Mouse (Mus musculus) embryonic facial prominence, embryonic 15.5 days (tissue): ENCODE measurements around the gene Brd9. TPM values are rescaled to one million over a fixed set of nuclear protein-coding genes. Genes with fewer than 3 reads are reported as not detected.

Source experiments
- ATAC-seq: fragments of 200-750 bp; cut with Nextera tagmentation; 2 replicates; pipeline ENCODE4 v1.8.0; 2017; ENCODE audit warnings: low read depth, moderate TSS enrichment; ENCODE audit not compliant: insufficient number of reproducible peaks, low FRiP score, low TSS enrichment
- H3K27ac ChIP-seq: fragments of 300-500 bp; sonication (generic); replicated peaks from 2 replicates; pipeline ENCODE4 v1.5.1; 2015; ENCODE audit warnings: mild to moderate bottlenecking, inconsistent platforms
- H3K27me3 ChIP-seq: fragments of 300-500 bp; sonication (generic); 2 replicates; pipeline ENCODE4 v1.6.1; 2015; ENCODE audit warnings: inconsistent platforms
- H3K36me3 ChIP-seq: fragments of 300-500 bp; sonication (generic); 2 replicates; pipeline ENCODE4 v1.6.1; 2015; ENCODE audit warnings: mild to moderate bottlenecking, inconsistent platforms
- H3K4me1 ChIP-seq: fragments of 300-500 bp; sonication (generic); 2 replicates; pipeline ENCODE4 v1.6.1; 2015; ENCODE audit warnings: inconsistent platforms
- H3K4me2 ChIP-seq: fragments of 300-500 bp; sonication (generic); replicated peaks from 2 replicates; pipeline ENCODE4 v1.6.1; 2015; ENCODE audit warnings: mild to moderate bottlenecking, inconsistent platforms
- H3K4me3 ChIP-seq: fragments of 300-500 bp; sonication (generic); replicated peaks from 2 replicates; pipeline ENCODE4 v1.5.1; 2015; ENCODE audit warnings: mild to moderate bottlenecking, inconsistent platforms
- H3K9ac ChIP-seq: fragments of 300-500 bp; sonication (generic); 2 replicates; pipeline ENCODE4 v1.6.1; 2015; ENCODE audit warnings: inconsistent platforms
- H3K9me3 ChIP-seq: fragments of 300-500 bp; sonication (generic); replicated peaks from 2 replicates; pipeline ENCODE4 v1.6.1; 2016; ENCODE audit warnings: inconsistent platforms
- WGBS: fragments of 180-500 bp; shearing (Covaris S2); methylation state at CpG from one replicate; pipeline ENCODE4 v1.1.7; 2015; 5-methylcytosine and 5-hydroxymethylcytosine counted together
- polyA plus RNA-seq: library from polyadenylated mRNA; unstranded; fragments of >200 nt; fragmentation: Nextera tagmentation; extraction: Ambion mirVana; gene quantifications from 2 replicates; pipeline ENCODE4 v1.2.1, GENCODE M21; 2015

Brd9 gene
- 48.2 and 53.4 TPM in 2 replicates for polyA plus RNA-seq

DNA sequence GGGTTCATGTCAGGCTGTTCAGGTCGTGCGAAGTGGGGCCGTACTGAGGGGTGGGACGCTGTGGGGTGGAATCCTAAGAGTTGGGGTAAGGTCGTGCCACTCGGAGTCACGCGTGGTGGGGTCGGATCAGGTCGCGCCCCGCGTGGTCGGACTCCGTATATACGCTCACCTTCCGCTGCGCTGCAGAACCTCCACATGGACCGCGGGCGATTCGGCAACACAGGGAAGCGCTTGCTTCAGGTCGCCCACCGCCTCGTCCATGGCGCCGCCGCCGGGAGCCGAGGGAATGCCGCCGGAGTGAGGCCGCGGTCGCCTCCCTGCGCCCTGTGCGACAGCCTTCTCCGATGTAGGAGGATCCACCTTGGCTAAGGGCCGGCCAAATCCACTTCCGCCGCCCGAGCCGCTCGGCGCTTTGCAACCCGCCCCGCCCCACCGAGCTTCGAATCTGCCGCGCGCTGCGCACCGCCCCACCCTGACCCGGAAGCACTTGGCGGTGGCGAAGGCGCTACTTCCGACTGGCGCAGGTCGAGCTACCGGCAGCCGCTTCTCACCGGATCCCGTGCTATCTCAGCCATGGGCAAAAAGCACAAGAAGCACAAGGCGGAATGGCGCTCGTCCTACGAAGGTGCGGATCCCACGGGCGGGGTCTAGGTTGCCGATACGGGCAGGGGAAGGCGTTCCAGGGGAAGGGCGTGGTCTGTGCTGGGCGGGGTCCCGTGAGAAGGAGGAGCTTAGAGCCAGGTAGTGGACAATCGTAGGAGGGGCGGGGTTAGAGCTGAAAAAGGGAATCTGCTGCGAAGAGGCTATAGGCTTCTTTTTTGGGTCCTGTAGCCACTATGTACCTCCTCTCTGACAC is at the start of gene Brd9, which contains the start of gene Trip13:
Gene Brd9 (plus strand): TSS at position 491 of the 856 bp plus-strand sequence.
Gene Trip13 (minus strand): TSS at position 464 of the 856 bp plus-strand sequence.
- ATAC-seq, result peak; percentile 94
- Histone ChIP-seq H3K27me3 (no peaks in the 10 kb centered on the region), H3K9me3 (no peaks in the 10 kb centered on the region), H3K27ac (peak within 1 kb of the TSS; percentile 90), H3K4me2 (peak within 1 kb of the TSS; percentile 81), H3K4me1 (peaks cover 15% of the 10 kb centered on the region), H3K4me3 (peak within 1 kb of the TSS; percentile 88), H3K36me3 (peaks cover 28% of the 10 kb centered on the region), H3K9ac (peak within 1 kb of the TSS; percentile 71)
- WGBS, result under 1% methylated on average over 82 of the region's 82 CpGs

DNA sequence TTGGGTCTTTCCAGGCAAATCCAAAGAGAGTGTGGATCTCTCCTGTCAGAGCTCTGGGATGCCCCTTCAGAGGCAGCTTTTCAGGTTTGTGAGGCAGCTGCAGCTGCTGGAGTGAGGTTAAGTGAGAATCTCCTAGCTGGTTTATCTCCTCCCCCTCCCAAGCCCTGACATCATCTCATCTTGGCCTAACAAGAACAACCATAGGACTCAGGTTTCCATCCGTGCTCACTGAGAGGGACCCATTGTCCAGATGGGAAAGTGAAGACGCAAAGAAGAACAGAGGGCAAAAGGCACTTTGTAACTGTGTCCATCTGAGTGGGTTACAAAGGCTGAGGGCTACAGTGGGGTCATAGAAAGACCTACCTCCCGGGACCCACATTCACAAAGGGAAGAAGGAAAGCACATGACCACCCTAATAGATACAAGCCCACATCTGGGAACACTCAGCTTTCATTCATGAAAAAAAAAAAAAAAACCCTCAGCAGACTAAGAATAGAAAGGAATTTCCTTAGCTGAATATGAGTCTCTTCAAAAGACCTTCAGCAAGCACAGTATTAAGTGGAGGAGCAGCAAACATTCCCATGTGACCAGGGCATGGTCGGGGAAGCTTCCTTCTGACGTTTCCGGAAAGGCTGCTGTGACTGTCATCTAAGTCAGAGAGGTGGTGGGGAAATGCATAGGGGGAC is 45.0 kb upstream of the Brd9 start:
- Histone ChIP-seq H3K4me3 (no peak overlapping the region), H3K4me1 (peaks cover 20% of the 10 kb centered on the region), H3K27ac (peak overlapping the region; percentile 71), H3K4me2 (no peak overlapping the region; the same call in 1 of the 2 replicates), H3K36me3 (no peaks in the 10 kb centered on the region), H3K27me3 (no peaks in the 10 kb centered on the region), H3K9ac (no peak overlapping the region), H3K9me3 (no peaks in the 10 kb centered on the region)
- 18% methylated on average over 6 of the region's 6 CpGs for WGBS
- ATAC-seq, result peak; percentile 40

- Histone ChIP-seq H3K27ac (no peak overlapping the region), H3K27me3 (no peaks in the 10 kb centered on the region), H3K4me2 (no peak overlapping the region), H3K9ac (no peak overlapping the region), H3K36me3 (no peaks in the 10 kb centered on the region), H3K9me3 (no peaks in the 10 kb centered on the region), H3K4me3 (no peak overlapping the region), H3K4me1 (peaks cover 12% of the 10 kb centered on the region)
- no peak for ATAC-seq
- WGBS, result 53% methylated on average over 3 of the region's 3 CpGs
Observed at GRCm38 (mm10) chr13:73897561-73897960, 40.0 kb upstream of the Brd9 start.

DNA sequence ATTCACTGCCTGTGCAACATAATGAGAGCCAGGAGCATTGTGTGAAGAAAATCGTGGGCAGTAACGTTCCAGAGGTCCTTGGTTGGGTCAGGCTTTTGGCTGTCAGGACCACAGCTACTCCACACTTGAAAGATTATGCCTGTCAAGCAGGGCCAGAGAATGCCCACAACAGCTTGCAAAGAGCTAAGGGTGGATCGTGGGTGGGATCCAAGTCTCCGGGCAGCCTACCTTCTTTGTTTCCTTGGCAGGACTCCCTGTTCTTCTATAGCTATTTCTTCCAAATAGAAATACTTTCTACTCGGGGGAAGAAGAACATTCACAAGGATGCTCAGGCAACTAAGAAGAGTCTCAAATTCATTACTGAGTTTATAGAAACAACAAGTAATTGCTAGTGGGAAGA is 30.5 kb upstream of the Brd9 start:
- Histone ChIP-seq H3K9ac (no peak overlapping the region), H3K9me3 (no peaks in the 10 kb centered on the region), H3K27me3 (no peaks in the 10 kb centered on the region), H3K4me3 (no peak overlapping the region), H3K27ac (no peak overlapping the region), H3K4me2 (no peak overlapping the region), H3K36me3 (no peaks in the 10 kb centered on the region), H3K4me1 (no peaks in the 10 kb centered on the region)
- no peak for ATAC-seq
- WGBS, result 74% methylated on average over 5 of the region's 5 CpGs

DNA sequence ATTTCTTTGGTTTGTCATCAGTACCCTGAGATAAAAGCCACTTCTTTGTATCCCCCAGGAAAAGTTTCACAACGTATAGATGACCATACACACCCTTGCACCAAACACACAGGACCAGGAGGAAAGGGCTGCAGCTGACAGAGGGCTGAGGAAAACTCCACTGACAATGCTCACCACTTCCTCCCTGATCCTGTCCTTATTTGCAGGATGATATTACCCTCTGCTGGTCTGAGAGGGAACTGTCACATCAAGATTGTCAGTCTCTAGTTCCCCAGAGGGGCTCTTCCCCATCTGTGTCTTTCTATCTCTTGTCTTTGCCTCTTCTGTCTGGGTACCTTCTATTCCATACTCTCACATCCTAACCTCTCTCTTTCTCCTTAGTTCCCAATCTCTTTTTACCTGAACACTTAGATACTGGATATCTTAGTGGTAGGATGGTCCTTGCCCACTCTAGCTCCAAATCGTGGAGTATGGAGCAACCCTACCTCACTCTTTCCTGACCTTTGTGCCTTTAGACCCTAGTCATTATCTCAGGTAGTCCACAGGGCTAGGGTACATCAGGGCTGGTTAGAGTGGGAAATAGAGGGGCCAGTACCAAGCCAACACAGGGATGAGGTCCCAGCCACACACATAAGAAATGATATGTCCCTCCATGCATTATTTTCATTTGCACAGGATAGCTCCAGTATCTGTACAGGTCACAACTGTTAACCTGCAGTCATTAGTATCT is 29.8 kb upstream of the Brd9 start:
- Histone ChIP-seq H3K27me3 (no peaks in the 10 kb centered on the region), H3K9ac (no peak overlapping the region), H3K9me3 (no peaks in the 10 kb centered on the region), H3K4me1 (no peaks in the 10 kb centered on the region), H3K4me3 (no peak overlapping the region), H3K27ac (no peak overlapping the region), H3K36me3 (0 out of 2 replicates have a peak, but pooled peaks cover 3% of the 10 kb centered on the region), H3K4me2 (no peak overlapping the region)
- WGBS, result 56% methylated on average over 2 of the region's 2 CpGs
- ATAC-seq, result no peak

DNA sequence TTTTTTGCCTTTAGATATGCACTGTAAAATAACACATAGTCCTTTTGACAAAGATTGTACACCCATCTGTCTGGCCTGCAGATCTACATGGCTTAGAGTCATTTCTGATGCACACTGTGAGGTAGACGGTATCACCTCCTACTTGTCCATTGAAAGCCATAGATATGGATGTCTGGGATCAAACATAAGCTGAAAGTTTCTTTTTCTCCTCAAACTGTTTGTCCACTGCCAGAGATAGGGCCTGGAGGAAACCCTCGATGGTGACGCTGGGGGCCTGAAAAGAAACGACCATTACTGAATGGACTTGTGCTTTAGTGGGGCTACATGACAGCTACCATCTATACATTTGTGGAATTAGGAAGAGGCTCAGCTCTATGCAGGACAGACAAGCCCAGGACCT is 24.5 kb upstream of the Brd9 start:
- 95% methylated on average over 4 of the region's 4 CpGs for WGBS
- peaks cover 45% of the 10 kb centered on the region for H3K36me3 ChIP-seq

DNA sequence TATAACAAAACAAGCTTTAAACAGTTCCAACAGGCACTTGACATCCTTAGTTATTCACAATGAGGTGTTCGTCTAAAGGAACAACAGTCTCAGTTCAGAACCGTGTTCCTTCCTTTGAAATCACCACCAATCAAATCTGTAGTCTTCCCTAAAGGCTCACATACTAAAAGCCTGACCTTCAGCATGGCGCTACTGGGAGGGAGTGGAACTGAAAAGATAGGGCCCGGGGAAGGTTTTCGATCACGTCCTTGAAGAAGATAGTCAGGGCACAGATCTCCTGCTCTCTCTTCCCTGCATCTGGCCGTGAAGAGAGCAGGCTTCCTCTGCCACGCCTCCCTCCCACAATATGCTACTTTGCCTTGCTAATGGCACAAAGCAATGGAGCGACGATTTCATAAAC is 5.4 kb upstream of the Brd9 start:
- no peaks in the 10 kb centered on the region for H3K27me3 ChIP-seq
- peaks cover 33% of the 10 kb centered on the region for H3K36me3 ChIP-seq
- H3K27ac ChIP-seq, result no peak overlapping the region
- H3K9ac ChIP-seq, result no peak overlapping the region
- no peak for ATAC-seq
- 90% methylated on average over 10 of the region's 10 CpGs for WGBS
- no peak overlapping the region for H3K4me2 ChIP-seq
- H3K9me3 ChIP-seq, result no peaks in the 10 kb centered on the region
- no peak overlapping the region for H3K4me3 ChIP-seq
- H3K4me1 ChIP-seq, result peaks cover 7% of the 10 kb centered on the region

More for the DNA sequence above, 24.5 kb upstream of the Brd9 start:
- Histone ChIP-seq H3K4me2 (no peak overlapping the region), H3K27me3 (no peaks in the 10 kb centered on the region), H3K27ac (no peak overlapping the region), H3K4me3 (no peak overlapping the region), H3K9me3 (no peaks in the 10 kb centered on the region), H3K9ac (no peak overlapping the region), H3K4me1 (no peaks in the 10 kb centered on the region)
- ATAC-seq, result no peak

DNA sequence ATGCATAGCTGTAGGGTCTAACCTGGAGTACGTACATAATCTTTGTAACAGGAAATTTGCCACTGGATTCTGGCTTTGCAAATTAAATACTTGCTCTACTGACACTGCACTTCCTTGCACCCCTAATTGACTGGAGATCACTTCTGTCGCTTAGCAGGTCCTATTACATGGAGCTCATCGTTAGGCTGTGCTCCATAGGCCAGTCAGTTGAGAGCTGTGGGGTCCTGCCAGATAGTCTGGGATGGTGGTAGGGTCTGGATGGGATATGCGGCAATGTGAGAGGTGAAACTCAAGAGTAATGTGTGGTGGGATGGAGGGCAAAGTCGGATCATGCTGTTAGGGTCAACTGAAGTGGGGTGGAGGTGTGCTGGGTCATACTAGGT is 682 bp upstream of the Brd9 start:
- Histone ChIP-seq H3K9me3 (no peaks in the 10 kb centered on the region), H3K4me3 (peak overlapping the region; percentile 88), H3K9ac (peak overlapping the region; percentile 71), H3K36me3 (peaks cover 22% of the 10 kb centered on the region), H3K4me2 (peak overlapping the region; percentile 81), H3K4me1 (peaks cover 15% of the 10 kb centered on the region), H3K27ac (no peak overlapping the region; the same call in 1 of the 2 replicates), H3K27me3 (no peaks in the 10 kb centered on the region)
- 0 out of 2 replicates have a peak, but pooled peaks have one; percentile 4 for ATAC-seq
- WGBS, result 9% methylated on average over 5 of the region's 5 CpGs

DNA sequence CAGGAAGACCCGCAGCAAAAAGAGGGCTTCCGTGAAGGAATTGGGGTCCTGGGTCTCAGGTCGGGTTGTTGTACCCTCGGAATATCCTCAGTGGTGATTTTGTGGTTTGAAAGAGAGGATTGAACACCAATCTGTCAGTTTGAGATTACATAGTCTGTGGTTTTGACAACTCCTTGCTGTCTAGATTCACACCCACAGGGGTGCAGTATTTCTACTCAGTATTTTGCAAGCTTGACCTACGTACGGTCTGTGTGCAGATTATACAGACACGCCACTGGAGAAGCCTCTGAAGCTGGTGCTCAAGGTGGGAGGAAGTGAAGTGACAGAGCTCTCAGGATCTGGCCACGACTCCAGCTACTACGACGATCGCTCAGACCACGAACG is 558 bp downstream of the Brd9 start:
- no peaks in the 10 kb centered on the region for H3K27me3 ChIP-seq
- peak overlapping the region; percentile 88 for H3K4me3 ChIP-seq
- H3K9me3 ChIP-seq, result no peaks in the 10 kb centered on the region
- H3K4me2 ChIP-seq, result peak overlapping the region; percentile 81
- peaks cover 15% of the 10 kb centered on the region for H3K4me1 ChIP-seq
- WGBS, result 36% methylated on average over 13 of the region's 13 CpGs
- peak overlapping the region; percentile 90 for H3K27ac ChIP-seq
- H3K36me3 ChIP-seq, result peaks cover 30% of the 10 kb centered on the region
- H3K9ac ChIP-seq, result peak overlapping the region; percentile 71
- 0 out of 2 replicates have a peak, but pooled peaks have one; percentile 6 for ATAC-seq

GRCm38 (mm10) chr13:73939101-73939500 is 1.5 kb downstream of the Brd9 start:
- Histone ChIP-seq H3K4me1 (peaks cover 15% of the 10 kb centered on the region), H3K4me3 (no peak overlapping the region), H3K36me3 (peaks cover 39% of the 10 kb centered on the region), H3K4me2 (no peak overlapping the region), H3K27me3 (no peaks in the 10 kb centered on the region), H3K9ac (no peak overlapping the region), H3K27ac (no peak overlapping the region), H3K9me3 (no peaks in the 10 kb centered on the region)
- no peak for ATAC-seq
- 96% methylated on average over 5 of the region's 5 CpGs for WGBS

- H3K27me3 ChIP-seq, result no peaks in the 10 kb centered on the region
- no peaks in the 10 kb centered on the region for H3K9me3 ChIP-seq
- H3K4me2 ChIP-seq, result no peak overlapping the region
- peaks cover 84% of the 10 kb centered on the region for H3K36me3 ChIP-seq
- no peaks in the 10 kb centered on the region for H3K4me1 ChIP-seq
- WGBS, result 77% methylated on average over 9 of the region's 9 CpGs
- no peak overlapping the region for H3K27ac ChIP-seq
- H3K4me3 ChIP-seq, result no peak overlapping the region
- no peak overlapping the region for H3K9ac ChIP-seq
- no peak for ATAC-seq
Observed at GRCm38 (mm10) chr13:73944606-73945005, 7.0 kb downstream of the Brd9 start.
